Mouse (Mus musculus): Measurements from ENCODE around the gene Tusc2. TPM values are rescaled to one million over a fixed set of nuclear protein-coding genes. Genes with fewer than 3 reads are reported as not detected.
"Not testable (repeated sequence)": the region's sequence is repeated elsewhere in the genome, so short reads cannot be mapped to it uniquely, and the experiment has no call there.

Tusc2 gene
- total RNA-seq, 2 experiments from 2014 or later = 27.5 to 27.9 TPM

DNA sequence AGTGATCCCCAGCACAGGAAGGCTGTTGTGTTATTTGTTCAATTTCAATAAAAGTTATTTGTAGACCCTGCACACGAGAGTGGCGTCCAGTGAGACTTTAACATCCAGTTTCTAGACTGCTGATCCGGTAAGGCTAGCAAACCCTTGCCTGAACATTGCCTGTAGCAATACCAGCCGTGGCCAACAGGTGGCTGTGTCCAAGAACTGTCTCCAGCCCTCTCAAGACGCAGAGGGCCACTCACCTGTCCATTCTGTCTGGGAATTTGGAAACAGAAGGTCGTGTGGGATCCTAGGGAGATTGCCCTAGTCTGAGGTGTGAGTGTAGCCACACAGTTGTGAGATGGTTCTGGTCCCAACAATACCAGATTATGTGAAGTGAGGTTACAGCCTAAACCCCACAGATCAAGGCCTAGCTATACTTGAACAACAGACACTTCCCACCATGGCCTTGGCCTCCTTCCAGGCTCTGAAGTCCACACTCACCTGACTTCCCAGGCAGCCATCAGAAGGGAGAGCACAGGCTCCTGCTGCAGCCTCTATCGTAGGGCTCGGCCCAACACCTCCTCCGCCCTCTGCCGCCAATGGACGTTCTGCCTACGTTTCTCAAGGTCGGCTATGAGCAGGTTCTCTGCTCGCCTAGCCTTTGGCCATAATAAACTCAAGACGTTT is 3.1 kb downstream of the Tusc2 start:
- peak; percentile 86 to 93 for DNase-seq
- intact Hi-C loops (cut with DNase I) = no loop called here

DNA sequence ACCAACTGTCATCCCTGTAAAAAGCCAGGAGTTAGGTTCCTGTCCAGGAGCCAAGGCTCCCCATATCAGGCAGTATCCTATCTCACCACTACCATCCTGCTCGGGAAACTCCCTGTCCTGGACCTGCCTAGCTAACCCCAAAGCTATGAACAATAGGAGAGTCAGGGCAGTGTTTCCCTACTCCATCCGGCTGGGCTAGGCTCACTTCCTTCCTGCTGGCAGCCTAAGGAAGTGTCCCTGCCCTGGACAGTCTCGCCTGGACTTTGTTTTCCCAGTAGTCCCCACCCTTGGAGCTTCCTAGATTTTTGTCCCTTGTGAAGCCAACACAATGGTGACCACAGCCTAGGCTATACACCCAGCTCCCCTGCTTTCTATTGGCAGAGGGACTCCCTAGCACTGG is 3.8 kb downstream of the Tusc2 start:
- intact Hi-C loops (cut with DNase I) = no loop called here
- DNase-seq = peak in 1 of 2 experiments; percentile 52

DNA sequence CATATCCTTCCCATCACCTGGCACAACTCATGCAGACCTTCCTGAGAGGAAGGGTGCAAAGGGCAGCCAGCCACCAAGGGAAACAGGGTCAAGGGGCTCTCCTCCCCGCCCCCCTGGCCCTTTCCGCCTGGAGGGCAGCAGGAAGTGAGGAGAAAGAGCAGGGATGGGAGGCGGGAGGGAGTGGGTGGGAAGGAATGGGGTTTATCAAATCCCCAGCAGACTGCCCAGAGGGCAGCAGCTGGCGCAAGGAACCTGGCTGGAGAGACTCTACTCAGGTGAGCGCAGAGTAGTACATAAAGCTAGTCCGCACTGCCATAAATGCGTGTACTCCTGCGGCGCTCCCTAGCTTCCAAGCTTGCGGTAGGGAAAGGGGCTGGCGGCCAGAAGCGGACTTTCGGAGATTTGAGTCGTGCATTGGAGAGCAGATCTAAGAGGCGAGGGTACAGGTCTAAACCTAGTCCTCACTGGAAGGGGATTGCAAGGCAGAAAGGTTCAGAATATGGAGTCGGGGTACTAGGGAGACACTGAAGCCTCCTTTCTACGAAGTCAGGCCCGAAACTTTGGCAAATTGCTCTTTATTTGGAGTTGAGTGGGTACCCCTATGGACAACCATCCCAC is 4.8 kb downstream of the Tusc2 start, which contains the start of gene Hyal2:
Gene Hyal2 (plus strand): TSS at position 244 of the 618 bp plus-strand sequence.
- intact Hi-C loops (cut with DNase I) = no loop called here
- peak in 1 of 2 experiments; percentile 40 for DNase-seq

DNA sequence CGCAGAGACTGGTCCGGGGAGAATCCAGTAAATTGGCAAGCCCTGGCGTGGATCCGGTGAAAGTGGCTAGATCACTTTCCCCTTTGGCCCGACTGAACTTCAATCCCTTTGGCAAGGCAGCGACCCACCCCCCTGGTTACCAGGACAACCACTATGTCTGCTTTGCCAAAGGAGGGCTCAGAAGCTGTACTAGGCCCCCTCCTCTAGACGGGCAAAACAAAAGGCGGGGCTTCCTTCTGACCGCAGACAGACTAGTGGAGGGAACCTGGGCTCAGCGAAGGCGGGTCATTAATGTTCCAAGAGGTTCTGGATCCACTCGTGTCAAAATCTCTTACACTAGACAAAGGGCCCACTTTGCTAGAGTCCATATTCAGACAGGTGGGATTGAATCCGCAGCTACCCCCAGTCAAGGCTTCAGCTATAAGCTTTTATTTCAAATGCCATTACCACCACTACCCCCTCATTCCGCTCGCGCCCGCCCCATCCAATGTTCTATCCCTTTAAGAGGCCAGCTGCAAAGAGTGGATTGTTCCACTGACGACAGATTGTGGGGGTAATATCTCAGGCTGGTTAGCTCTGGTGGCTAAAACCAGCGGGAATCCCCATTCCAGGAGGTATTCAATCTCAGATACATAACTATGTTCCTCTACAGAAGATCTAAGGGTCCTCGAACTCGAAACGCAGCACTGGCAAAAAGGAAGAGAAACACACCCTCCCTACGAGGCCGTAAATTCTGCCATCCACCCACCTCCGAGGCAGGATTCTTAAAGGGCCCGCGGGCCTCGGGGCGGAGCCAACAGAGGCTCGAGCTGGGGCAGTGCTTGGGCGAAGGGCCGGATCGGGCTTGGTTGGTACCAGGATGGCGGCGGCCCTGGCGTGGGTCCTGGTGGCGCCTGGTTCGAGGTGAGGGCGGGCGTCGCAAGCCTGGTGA is 5.5 kb downstream of the Tusc2 start:
- peak; percentile 86 to 87 for DNase-seq
- intact Hi-C loops (cut with DNase I) = no loop called here

DNA sequence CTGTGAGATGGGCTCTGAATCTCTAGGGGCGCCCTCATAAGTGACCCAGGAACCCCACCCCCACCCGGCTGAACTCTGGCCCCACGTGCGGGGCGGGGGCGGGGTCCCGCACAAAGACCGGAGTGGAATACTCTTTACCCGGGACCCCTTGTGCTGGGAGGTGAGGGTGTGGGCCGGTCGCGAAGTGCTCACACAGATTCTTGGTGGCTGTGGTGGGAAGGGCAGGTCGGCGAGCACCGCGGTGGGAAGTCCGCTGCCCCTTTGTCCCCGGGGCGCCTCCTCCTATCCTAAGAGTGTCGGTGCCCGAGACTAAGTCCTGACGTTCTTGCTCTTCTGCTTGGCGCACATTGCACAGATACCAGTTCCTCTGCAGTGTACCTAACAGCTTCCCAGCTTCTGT is 6.2 kb downstream of the Tusc2 start:
- intact Hi-C loops (cut with DNase I) = no loop called here
- no peak for DNase-seq

DNA sequence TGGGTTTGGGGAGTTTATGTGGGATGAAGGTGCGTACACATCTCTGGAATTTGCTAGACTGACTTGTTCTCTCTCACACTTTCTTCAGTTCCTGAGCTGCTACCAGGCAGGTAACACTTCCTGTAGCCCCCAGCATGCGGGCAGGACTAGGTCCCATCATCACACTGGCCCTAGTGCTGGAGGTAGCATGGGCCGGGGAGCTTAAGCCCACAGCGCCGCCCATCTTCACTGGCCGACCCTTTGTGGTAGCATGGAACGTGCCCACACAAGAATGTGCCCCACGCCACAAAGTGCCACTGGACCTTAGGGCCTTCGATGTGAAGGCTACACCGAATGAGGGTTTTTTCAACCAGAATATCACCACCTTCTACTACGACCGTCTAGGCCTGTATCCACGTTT is 7.0 kb downstream of the Tusc2 start:
- DNase-seq = no peak
- intact Hi-C loops (cut with DNase I) = no loop called here

DNA sequence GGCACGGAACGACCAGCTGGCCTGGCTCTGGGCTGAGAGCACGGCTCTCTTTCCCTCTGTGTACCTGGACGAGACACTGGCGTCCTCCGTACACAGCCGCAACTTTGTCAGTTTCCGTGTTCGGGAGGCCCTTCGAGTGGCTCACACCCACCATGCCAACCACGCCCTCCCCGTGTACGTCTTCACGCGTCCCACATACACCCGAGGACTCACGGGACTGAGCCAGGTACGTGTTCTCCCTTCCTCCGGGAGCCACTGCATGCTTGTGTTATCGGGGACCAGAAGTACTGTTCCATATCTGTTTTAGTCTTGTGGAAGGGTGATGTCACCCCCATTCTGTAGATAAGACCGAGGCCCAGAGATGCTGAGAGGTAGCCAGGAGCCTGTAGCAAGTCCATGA is 7.8 kb downstream of the Tusc2 start:
- DNase-seq = no peak
- intact Hi-C loops (cut with DNase I) = no loop called here

DNA sequence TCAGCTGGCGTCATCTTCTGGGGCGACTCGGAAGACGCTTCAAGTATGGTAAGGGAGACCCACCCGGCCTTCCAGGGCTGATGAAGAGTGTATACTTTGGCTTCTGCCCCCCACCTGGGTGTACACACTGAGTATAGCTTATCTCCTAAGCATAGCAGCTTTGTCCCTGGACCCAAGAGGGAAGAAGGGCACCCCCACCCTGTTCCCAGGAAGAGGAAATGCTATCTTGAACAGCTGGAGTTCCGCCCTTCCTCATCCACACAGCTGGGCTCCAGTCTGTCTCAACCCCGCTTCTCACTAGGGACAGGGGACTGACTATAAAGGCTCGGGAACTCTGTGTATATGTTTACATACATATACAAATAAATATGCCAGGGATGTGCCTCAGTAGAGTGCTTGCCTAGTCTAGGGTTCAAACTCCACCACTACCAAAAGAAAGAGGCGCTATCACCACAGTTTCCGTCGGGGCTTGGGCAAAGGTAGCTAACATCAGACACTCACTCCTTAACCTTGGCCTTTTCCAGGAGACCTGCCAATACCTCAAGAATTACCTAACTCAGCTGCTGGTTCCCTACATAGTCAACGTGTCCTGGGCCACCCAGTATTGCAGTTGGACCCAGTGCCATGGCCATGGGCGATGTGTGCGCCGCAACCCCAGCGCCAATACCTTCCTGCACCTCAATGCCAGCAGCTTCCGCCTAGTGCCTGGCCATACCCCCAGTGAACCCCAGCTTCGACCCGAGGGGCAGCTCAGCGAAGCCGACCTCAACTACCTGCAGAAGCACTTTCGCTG is 8.7 kb downstream of the Tusc2 start:
- intact Hi-C loops (cut with DNase I) = no loop called here
- DNase-seq = no peak

DNA sequence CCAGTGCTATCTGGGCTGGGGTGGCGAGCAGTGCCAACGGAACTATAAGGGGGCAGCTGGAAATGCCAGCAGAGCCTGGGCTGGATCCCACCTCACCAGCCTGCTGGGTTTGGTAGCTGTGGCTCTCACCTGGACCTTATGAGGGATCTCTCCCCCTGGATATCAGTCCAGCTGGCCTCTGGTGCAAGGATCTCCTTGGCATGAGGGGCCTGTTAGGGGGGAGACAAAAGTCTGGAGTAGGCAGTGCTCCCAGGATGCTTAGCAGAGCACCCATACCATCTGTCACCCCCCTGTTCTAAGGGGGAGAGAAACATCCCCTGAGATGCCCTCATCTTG is 9.2 kb downstream of the Tusc2 start:
- intact Hi-C loops (cut with DNase I) = no loop called here
- DNase-seq = no peak

DNA sequence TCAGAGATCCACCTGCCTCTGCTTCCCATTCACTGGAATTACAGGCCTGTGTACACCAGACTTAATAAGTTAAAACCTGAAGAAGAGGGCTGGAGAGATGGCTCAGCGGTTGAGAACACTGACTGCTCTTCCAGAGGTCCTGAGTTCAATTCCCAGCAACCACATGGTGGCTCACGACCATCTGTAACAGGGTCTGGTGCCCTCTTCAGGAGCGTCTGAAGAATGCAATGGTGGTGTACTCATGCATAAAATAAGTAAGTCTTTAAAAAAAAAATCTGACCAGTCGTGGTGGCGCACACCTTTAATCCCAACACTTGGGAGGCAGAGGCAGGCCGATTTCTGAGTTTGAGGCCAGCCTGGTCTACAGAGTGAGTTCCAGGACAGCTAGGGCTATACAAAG is 10.7 kb downstream of the Tusc2 start:
- DNase-seq; intact Hi-C loops (cut with DNase I): not testable (repeated sequence)

DNA sequence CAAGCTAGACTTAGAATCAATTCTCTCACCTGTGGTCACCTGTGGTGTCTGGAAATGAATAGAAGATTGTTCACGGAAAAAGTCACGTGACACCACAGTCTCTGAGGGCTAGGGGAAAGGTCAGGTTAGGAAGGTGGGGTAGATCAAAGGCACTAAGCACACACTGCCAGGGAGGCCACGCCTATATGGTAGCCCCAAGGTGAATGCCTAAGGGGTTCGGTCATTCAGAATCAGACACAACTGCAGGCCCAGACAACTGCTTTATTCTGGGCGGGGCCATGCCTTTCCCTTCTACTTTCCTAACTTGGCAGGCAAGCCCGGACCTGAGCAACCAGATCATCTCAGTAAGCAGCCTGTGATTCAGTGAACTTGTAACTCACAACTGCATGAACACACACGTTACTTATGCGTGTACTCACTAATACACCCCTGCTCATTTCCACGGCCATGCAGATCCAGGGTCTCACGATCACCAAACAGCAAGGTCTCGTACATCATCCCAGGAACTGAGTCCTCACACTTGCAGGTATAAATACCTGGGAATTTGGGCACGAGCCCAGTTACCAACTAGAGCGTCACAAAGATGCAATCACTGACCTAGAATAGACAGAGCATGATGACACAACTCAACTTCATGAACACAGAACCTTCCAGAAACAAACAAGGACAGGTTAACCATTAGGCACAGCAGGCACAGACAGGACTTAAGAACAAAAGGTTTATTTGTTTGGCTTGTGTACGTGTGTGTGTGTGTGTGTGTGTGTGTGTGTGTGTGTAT is 12.7 kb downstream of the Tusc2 start:
- no peak for DNase-seq
- intact Hi-C loops (cut with DNase I) = no loop called here

DNA sequence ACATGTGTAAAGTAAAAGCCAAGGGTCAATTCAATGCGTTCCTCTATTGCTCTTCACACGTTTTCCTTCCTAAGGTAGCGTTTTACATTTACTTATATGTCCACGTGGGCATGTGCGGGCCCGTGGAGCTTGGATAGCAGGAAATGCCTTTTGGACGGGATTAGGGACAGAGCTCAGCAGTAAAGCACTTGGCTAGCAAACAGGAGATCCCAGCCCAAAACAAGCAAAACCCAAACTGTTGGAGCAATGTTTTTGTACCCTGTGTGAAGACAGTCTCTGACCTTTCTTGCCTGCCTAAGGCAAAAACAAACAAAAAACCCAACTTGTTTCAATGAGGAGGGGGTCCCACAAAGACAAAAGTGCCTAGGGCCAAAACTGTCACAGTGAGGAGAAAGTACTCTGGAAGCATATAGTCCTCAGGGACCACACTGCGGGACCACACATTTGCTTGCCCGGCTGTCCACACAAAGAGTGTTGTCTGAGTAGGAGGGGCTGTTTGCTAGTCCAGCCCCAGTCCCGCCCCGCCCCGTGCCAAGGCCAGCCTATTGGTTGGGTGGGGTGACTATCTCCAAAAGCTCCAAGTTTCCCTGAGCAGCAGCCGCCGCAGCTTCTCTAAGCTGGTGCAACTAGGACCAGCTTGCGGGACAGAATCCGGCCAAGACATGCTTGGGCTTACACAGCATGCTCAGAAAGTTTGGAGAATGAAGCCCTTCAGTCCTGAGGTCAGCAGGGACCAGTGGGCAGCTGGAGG is 13.5 kb downstream of the Tusc2 start, which contains the start of gene Hyal1:
Gene Hyal1 (plus strand): TSS at position 571 of the 751 bp plus-strand sequence.
- intact Hi-C loops (cut with DNase I) = no loop called here
- DNase-seq = peak; percentile 81 to 85

DNA sequence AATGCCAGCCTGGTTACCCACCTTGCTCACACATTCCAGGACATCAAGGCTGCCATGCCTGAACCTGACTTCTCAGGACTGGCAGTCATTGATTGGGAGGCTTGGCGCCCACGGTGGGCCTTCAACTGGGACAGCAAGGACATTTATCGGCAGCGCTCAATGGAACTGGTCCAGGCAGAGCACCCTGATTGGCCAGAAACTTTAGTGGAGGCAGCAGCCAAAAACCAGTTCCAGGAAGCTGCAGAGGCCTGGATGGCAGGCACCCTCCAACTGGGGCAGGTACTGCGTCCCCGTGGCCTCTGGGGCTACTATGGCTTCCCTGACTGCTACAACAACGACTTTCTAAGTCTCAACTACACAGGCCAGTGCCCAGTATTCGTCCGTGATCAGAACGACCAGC is 14.8 kb downstream of the Tusc2 start:
- intact Hi-C loops (cut with DNase I) = no loop called here
- no peak for DNase-seq

DNA sequence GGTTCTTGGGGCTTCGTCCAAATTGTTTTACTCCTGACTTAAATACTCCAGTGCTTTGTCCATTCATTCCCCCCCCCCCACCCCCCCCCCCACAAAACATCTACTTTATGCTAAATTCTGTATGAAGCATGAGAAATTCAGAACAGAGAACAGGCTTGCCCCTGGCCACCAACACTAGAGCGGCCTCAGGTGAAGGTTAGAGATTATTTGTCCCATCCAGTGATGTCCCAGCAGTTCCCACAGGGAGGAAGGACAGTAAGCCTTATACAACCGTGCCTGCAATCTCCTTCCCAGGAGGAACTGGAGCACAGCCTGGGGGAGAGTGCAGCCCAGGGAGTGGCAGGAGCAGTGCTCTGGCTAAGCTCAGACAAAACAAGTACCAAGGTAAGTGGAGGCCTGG is 15.5 kb downstream of the Tusc2 start, which contains the start of gene Naa80:
Gene Naa80 (plus strand): TSS at position 301 of the 400 bp plus-strand sequence.
- intact Hi-C loops (cut with DNase I) = no loop called here
- no peak for DNase-seq

DNA sequence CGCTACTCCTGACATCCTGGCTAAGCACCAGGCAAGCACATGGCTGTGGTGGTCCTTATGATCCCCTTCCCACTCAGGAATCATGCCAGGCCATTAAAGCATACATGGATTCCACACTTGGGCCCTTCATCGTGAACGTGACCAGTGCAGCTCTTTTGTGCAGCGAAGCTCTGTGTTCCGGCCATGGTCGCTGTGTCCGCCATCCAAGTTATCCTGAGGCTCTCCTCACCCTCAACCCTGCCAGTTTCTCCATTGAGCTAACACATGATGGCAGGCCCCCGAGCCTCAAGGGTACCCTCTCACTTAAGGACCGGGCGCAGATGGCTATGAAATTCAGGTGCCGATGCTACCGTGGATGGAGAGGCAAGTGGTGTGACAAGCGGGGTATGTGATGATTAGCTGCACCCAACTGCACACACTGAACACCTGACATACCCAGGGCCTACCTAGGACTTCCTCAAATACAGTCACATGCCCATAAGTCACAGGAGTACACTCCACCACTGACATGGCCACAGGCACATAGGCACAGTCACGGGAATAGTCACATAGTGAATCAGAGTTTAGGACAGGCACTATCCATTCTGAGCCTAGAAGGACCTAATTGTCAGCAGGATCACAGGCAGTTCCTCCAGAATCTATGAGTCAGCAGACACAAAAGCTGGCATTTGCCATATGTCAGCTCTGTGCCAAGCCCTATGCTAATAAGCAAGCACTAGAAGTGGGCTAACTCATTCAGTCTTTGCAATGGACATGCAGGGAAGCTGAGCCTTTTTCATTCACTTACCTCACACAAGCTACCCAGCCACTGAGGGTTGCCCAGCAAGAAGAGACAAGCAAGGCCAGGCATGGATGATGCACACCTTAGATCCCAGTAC is 16.2 kb downstream of the Tusc2 start:
- intact Hi-C loops (cut with DNase I) = no loop called here
- no peak for DNase-seq

DNA sequence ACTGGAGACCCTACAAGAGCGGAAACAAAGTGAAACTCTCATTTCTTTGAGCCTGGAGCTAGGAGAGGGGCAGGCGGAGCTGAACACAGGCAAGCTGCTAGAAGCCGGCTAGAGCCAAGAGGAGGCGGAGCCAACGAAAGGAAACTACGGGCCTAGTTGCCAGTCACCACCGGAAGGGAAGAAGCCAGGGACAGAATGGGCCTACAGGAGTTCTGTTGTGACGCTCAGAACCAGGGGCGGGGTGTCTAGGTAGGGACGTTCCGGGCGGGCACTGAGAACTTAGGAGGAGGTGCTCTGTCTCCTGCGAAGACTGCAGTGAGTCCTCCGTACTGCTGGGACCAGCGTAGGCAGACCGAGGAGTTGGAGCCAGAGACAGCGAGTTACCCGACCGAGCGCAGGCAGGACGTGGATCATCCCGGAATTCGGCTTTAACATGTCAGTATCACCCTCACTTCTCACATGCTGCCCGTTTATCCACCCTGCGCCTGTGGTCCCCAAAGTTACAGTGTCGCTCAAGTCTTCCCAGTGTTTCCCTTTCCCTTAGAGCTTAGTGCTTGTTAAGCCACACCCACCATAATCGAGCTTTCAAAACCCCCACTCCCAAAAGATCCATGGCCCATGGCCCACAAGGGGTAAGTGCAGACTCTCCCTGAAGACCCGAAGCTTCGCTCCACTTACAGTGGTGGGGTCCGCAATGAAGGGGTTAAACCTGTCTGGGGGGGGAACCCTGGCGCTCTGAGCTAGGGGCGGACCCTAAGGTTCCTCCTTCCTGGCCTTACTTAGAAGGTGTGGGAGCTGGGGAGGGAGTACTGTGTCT is 17.7 kb downstream of the Tusc2 start, which contains the start of gene Hyal3:
Gene Hyal3 (plus strand): TSS at position 318 of the 817 bp plus-strand sequence.
- peak; percentile 87 to 91 for DNase-seq
- intact Hi-C loops (cut with DNase I) = no loop called here

DNA sequence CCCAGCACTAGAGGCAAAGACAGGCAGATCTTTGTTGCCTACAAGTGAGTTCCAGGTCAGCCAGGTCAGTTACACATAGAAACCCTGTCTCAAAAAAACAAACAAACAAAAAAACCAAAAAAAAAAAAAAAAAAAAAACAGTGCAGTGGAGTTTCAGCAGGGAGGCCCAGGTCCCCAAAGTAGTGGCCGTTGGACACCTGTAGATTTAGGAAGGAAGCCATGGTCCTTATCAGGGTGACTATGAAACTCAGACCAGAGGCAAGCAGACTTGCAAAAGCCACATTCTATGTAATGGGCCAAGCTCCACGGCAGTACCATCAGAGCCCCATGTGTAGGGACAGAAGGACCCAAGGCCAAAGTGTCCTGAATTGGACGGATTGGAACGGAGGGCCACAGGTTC is 18.5 kb downstream of the Tusc2 start:
- DNase-seq = no peak
- intact Hi-C loops (cut with DNase I) = no loop called here
